Mouse (Mus musculus): ENCODE measurements around the gene Glrx. TPM values are rescaled to one million over a fixed set of nuclear protein-coding genes. Genes with fewer than 3 reads are reported as not detected.
A peak's percentile ranks its signal among the peaks of the same experiment; 100 is the strongest.

Gene Glrx
- 66.2 and 79.2 TPM in 2 replicates for polyA plus RNA-seq (2015; fragmentation: Nextera tagmentation; extraction: Ambion mirVana)

- under 1% methylated on average over 12 of the region's 12 CpGs for WGBS
- ATAC-seq (ENCODE audit: insufficient number of reproducible peaks, low FRiP score, low TSS enrichment, low read depth), result peak; percentile 87
Measured at GRCm38 (mm10) chr13:75839719-75840481, at the start of gene Glrx. Gene Glrx (plus strand): TSS chr13:75839868.

DNA sequence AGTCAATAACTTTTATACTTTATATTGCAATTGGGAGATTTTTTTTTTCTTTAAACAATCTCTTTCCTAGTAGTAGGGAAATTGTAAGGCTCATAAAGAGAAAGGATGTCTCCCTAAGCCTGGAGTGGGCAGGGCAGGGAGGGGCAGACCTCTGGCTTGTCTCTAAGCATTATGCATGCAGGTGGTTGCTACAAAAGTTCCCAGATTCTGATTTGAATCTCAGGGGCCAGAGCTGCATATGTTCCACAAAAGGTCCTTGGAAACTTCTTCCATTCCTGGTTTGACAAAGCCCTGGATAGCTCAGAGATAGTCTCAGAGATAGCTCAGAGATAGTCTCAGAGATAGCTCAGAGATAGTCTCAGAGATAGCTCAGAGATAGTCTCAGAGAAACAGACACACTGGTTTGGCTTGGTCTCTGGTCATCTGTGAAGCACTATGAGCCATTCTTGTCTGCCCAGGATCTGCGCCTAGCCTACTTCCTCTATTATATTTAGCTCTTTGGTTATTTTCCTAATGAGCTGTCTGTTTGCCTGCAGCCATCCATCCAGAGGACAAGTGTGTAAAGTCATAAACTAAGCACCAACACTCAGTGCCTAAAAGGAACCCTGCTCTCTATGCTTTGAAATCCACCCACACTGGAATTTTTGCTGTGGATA lies 49.0 kb upstream of the Glrx start:
- no peaks in the 10 kb centered on the region for H3K36me3 ChIP-seq
- no peak for ATAC-seq (ENCODE audit: insufficient number of reproducible peaks, low FRiP score, low TSS enrichment, low read depth)
- no peaks in the 10 kb centered on the region for H3K4me1 ChIP-seq
- H3K9ac ChIP-seq, result no peak overlapping the region
- H3K4me3 ChIP-seq (replicated peaks), result no peak overlapping the region
- no peak overlapping the region for H3K4me2 ChIP-seq (replicated peaks)
- no peaks in the 10 kb centered on the region for H3K27me3 ChIP-seq
- H3K9me3 ChIP-seq (replicated peaks), result no peaks in the 10 kb centered on the region
- WGBS, result 76% methylated on average over 1 of the region's 1 CpGs
- no peak overlapping the region for H3K27ac ChIP-seq (replicated peaks)

More at GRCm38 (mm10) chr13:75839719-75840481, at the start of gene Glrx:
- Histone ChIP-seq H3K4me2 (replicated peaks) (peak within 1 kb of the TSS; percentile 70), H3K4me3 (replicated peaks) (peak within 1 kb of the TSS; percentile 57), H3K27me3 (no peaks in the 10 kb centered on the region), H3K9ac (peak within 1 kb of the TSS; percentile 33), H3K27ac (replicated peaks) (peak within 1 kb of the TSS; percentile 78), H3K36me3 (no peaks in the 10 kb centered on the region), H3K9me3 (replicated peaks) (no peaks in the 10 kb centered on the region), H3K4me1 (peaks cover 12% of the 10 kb centered on the region; the same call in 1 of the 2 replicates)

GRCm38 (mm10) chr13:75793863-75794629 lies 45.6 kb upstream of the Glrx start:
- H3K9me3 ChIP-seq (replicated peaks), result no peaks in the 10 kb centered on the region
- H3K4me1 ChIP-seq, result no peaks in the 10 kb centered on the region
- H3K27ac ChIP-seq (replicated peaks), result no peak overlapping the region
- 78% methylated on average over 6 of the region's 6 CpGs for whole genome bisulfite sequencing
- no peak for ATAC-seq (ENCODE audit: insufficient number of reproducible peaks, low FRiP score, low TSS enrichment, low read depth)
- no peak overlapping the region for H3K4me3 ChIP-seq (replicated peaks)
- H3K4me2 ChIP-seq (replicated peaks), result no peak overlapping the region
- H3K27me3 ChIP-seq, result no peaks in the 10 kb centered on the region
- no peak overlapping the region for H3K9ac ChIP-seq
- H3K36me3 ChIP-seq, result no peaks in the 10 kb centered on the region

GRCm38 (mm10) chr13:75797369-75798141 lies 42.1 kb upstream of the Glrx start:
- Histone ChIP-seq H3K36me3 (no peaks in the 10 kb centered on the region), H3K4me3 (replicated peaks) (peak overlapping the region; percentile 30), H3K9ac (no peak overlapping the region), H3K4me2 (replicated peaks) (peak overlapping the region; percentile 45), H3K27ac (replicated peaks) (no peak overlapping the region), H3K27me3 (no peaks in the 10 kb centered on the region), H3K4me1 (no peaks in the 10 kb centered on the region), H3K9me3 (replicated peaks) (no peaks in the 10 kb centered on the region)
- WGBS, result 26% methylated on average over 18 of the region's 18 CpGs
- peak; percentile 92 for ATAC-seq (ENCODE audit: insufficient number of reproducible peaks, low FRiP score, low TSS enrichment, low read depth)

DNA sequence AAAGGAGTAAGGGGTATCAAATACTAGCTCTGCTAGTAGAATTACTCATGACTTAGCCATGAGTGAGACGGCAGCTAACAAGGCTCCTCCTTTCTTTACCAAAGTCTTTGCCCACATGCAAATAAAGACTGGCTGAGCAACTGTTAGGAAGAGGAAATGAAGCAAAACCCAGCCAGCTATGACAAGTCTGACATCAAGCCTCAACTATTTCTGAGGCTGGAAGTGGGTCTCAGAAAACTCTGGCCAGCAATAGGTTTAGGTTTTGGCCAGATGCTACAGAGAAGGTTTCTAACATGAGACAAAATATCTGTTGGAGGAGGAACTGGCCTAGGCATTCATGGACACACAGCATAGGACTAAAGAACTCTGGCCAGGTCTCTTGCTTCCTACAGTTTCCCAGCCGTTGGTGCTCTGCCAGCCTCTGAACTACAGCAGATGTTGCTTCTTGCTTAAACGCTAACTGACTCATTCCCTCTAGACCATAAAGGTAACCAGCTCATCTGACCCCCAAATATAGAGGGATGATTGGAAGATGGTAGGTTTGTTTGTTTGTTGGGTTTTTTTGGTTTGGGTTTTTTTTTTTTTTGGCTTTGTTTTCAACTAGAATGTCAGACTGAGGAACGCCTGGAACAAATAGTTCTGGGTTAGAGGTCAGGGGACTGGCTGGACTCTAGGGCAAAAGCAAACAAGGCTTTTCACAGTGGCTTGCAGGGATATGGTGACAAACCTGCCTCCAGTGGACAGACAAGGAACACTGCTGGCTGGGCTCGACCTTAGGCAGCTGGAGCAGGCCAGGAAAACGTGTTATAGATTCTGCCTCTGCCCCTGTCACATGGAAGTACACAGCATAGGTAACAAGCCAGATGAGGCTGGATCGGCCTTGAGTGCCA lies 41.0 kb upstream of the Glrx start:
- Histone ChIP-seq H3K4me2 (replicated peaks) (no peak overlapping the region), H3K4me1 (no peaks in the 10 kb centered on the region), H3K27ac (replicated peaks) (no peak overlapping the region), H3K36me3 (no peaks in the 10 kb centered on the region), H3K4me3 (replicated peaks) (no peak overlapping the region), H3K27me3 (no peaks in the 10 kb centered on the region), H3K9ac (no peak overlapping the region), H3K9me3 (replicated peaks) (no peaks in the 10 kb centered on the region)
- ATAC-seq (ENCODE audit: insufficient number of reproducible peaks, low FRiP score, low TSS enrichment, low read depth), result no peak
- WGBS, result 58% methylated on average over 7 of the region's 7 CpGs

DNA sequence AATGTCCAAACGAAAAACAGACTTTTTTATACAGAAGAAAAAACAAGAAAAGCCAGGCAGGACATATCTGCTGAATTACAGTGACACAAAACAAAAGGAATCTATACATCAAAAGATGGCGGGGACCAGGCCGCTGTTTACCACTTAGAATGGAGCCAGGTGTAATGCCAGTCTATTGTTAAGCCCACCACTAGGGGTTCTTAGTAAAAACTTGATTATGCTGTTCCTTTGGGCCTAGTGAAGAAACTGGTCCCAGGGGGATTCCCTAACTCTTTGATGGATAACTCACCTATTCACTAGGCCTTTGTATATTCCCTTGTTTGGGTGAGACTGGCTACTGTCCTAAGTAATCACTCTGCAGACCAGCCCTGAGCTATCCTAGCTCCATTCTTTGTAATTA lies 40.2 kb upstream of the Glrx start:
- Histone ChIP-seq H3K9ac (no peak overlapping the region), H3K36me3 (no peaks in the 10 kb centered on the region), H3K4me1 (no peaks in the 10 kb centered on the region), H3K27me3 (no peaks in the 10 kb centered on the region), H3K4me2 (replicated peaks) (no peak overlapping the region), H3K4me3 (replicated peaks) (no peak overlapping the region), H3K27ac (replicated peaks) (no peak overlapping the region), H3K9me3 (replicated peaks) (no peaks in the 10 kb centered on the region)
- 83% methylated on average over 3 of the region's 3 CpGs for WGBS
- ATAC-seq (ENCODE audit: insufficient number of reproducible peaks, low FRiP score, low TSS enrichment, low read depth), result no peak

GRCm38 (mm10) chr13:75807969-75808368 lies 31.7 kb upstream of the Glrx start:
- Histone ChIP-seq H3K9me3 (replicated peaks) (no peaks in the 10 kb centered on the region), H3K27me3 (no peaks in the 10 kb centered on the region), H3K36me3 (no peaks in the 10 kb centered on the region), H3K4me3 (replicated peaks) (no peak overlapping the region), H3K27ac (replicated peaks) (no peak overlapping the region), H3K9ac (no peak overlapping the region), H3K4me2 (replicated peaks) (no peak overlapping the region), H3K4me1 (no peaks in the 10 kb centered on the region)
- no peak for ATAC-seq (ENCODE audit: insufficient number of reproducible peaks, low FRiP score, low TSS enrichment, low read depth)
- WGBS, result 73% methylated on average over 1 of the region's 1 CpGs

DNA sequence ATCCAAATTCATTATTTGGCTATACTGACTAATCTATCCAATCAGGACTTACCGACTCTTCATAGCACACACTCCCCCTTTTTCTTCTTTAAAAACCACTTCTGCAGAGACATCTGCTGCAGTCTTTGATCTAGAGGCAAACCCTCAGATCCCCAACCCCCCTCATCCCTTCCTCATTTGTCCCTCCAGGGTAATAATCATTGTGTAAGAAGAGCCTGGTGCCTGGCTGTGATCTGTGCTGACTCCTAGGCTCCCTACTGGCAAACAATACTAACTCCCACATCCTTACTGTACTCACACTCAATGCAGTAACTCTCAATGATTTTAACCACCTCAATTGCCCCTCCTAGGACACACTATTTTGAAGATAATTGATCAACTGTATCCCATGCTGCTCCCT lies 29.7 kb upstream of the Glrx start:
- no peak overlapping the region for H3K27ac ChIP-seq (replicated peaks)
- no peaks in the 10 kb centered on the region for H3K36me3 ChIP-seq
- WGBS, result 39% methylated on average over 1 of the region's 1 CpGs
- no peak overlapping the region for H3K4me2 ChIP-seq (replicated peaks)
- ATAC-seq (ENCODE audit: insufficient number of reproducible peaks, low FRiP score, low TSS enrichment, low read depth), result no peak
- H3K4me1 ChIP-seq, result no peaks in the 10 kb centered on the region
- no peak overlapping the region for H3K9ac ChIP-seq
- no peaks in the 10 kb centered on the region for H3K9me3 ChIP-seq (replicated peaks)
- no peak overlapping the region for H3K4me3 ChIP-seq (replicated peaks)
- H3K27me3 ChIP-seq, result no peaks in the 10 kb centered on the region

DNA sequence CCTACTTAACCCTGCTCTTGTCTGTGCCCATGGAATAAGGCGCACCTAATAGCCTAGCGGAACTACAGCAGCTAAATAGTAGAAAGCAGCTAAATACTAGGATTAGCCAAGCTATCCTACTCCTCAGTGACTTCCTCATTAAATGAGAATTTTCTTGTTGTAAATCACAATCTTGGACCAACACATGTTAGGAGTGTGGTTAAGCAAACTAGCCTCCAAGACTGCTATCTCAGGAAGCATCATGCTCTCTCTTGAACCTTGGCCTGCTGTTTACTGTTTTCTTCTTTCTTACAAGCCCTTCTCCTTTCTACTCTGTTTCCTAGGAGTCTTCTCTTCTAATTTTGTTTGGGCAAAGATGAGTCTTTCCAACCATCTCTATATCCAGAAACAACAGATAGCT lies 22.5 kb upstream of the Glrx start:
- Histone ChIP-seq H3K4me1 (no peaks in the 10 kb centered on the region), H3K9ac (no peak overlapping the region), H3K4me3 (replicated peaks) (no peak overlapping the region), H3K27me3 (no peaks in the 10 kb centered on the region), H3K4me2 (replicated peaks) (no peak overlapping the region), H3K36me3 (no peaks in the 10 kb centered on the region), H3K9me3 (replicated peaks) (no peaks in the 10 kb centered on the region), H3K27ac (replicated peaks) (no peak overlapping the region)
- no peak for ATAC-seq (ENCODE audit: insufficient number of reproducible peaks, low FRiP score, low TSS enrichment, low read depth)
- WGBS, result 92% methylated on average over 2 of the region's 2 CpGs

DNA sequence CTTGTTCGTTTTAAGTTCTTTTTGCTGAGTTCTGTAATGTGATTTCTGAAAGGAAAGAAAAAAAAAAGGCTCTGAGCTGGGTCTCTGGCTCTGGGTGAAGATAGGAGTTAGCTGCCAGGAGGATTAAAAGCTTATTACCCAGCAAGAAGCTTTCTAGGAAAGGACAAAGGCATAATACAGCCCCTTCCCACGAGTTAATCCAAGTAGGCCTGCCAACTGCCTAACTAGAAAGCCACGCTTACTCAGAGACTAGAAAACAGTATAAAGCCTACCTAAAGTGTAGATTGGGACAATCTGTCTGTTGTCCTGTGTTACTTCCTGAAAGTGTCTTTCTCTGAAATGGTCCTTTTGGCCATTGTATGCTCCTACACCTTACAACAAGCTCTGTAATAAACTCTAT lies 21.2 kb upstream of the Glrx start:
- Histone ChIP-seq H3K4me1 (no peaks in the 10 kb centered on the region), H3K4me2 (replicated peaks) (no peak overlapping the region), H3K9me3 (replicated peaks) (no peaks in the 10 kb centered on the region), H3K4me3 (replicated peaks) (no peak overlapping the region), H3K27me3 (no peaks in the 10 kb centered on the region), H3K9ac (no peak overlapping the region), H3K36me3 (no peaks in the 10 kb centered on the region), H3K27ac (replicated peaks) (no peak overlapping the region)
- no peak for ATAC-seq (ENCODE audit: insufficient number of reproducible peaks, low FRiP score, low TSS enrichment, low read depth)
- WGBS, result 45% methylated on average over 3 of the region's 3 CpGs

All from embryonic facial prominence, embryonic 15.5 days (tissue).